26 mouse cellular contexts compared by ENCODE assay signal in genomic region chr17:15799195-15799793, GRCm38 (mm10). TPM values are rescaled to one million over a fixed set of nuclear protein-coding genes. Genes with fewer than 3 reads are reported as not detected.
A peak's percentile ranks its signal among the peaks of the same experiment; 100 is the strongest.
DNase-seq lines count a peak whose midpoint lies in the region; ATAC-seq lines count a peak whose summit lies in the region.
"Had no signal": no experiment of that assay in that cellular context is flagged by ENCODE, and none has a peak within 500 bp of the region (broad histone marks: within the 10 kb centered on the region; RNA-seq: fewer than 3 reads in every experiment).

No protein-coding gene starts in this region.

- H3K4me3 ChIP-seq in hindbrain, embryonic 11.5 days (ENCODE audit: low read depth, low read length) = no peak overlapping the region
- H3K4me3 ChIP-seq in hindbrain, embryonic 10.5 days = no peak overlapping the region
- H3K4me3 ChIP-seq in midbrain, embryonic 12.5 days = no peak overlapping the region
- no peak overlapping the region for H3K4me3 ChIP-seq in midbrain, embryonic 14.5 days (replicated peaks; ENCODE audit: low read depth, low read length)
- H3K4me3 ChIP-seq in neural tube, embryonic 12.5 days = no peak overlapping the region
- no peak overlapping the region for H3K4me3 ChIP-seq in neural tube, embryonic 15.5 days (replicated peaks)
- H3K4me3 ChIP-seq: embryonic facial prominence, embryonic 12.5 days; embryonic facial prominence, embryonic 15.5 days; forebrain, embryonic 13.5 days; heart, embryonic 12.5 days; heart, embryonic 15.5 days; hindbrain, embryonic 12.5 days had no signal

- H3K27me3 ChIP-seq in hindbrain, embryonic 11.5 days (ENCODE audit: control insufficient read depth, insufficient read depth, low read length) = no peaks in the 10 kb centered on the region
- H3K27me3 ChIP-seq in hindbrain, embryonic 10.5 days (ENCODE audit: insufficient read depth, poor library complexity, severe bottlenecking) = no peaks in the 10 kb centered on the region
- no peaks in the 10 kb centered on the region for H3K27me3 ChIP-seq in midbrain, embryonic 12.5 days
- no peaks in the 10 kb centered on the region for H3K27me3 ChIP-seq in midbrain, embryonic 14.5 days (ENCODE audit: control insufficient read depth, insufficient read depth, low read length)
- H3K27me3 ChIP-seq in neural tube, embryonic 12.5 days (replicated peaks) = no peaks in the 10 kb centered on the region
- no peaks in the 10 kb centered on the region for H3K27me3 ChIP-seq in neural tube, embryonic 15.5 days (replicated peaks)
- H3K27me3 ChIP-seq: embryonic facial prominence, embryonic 12.5 days; embryonic facial prominence, embryonic 15.5 days; forebrain, embryonic 13.5 days; heart, embryonic 12.5 days; heart, embryonic 15.5 days; hindbrain, embryonic 12.5 days had no signal

- no peak overlapping the region for H3K9ac ChIP-seq in hindbrain, embryonic 11.5 days (ENCODE audit: low read depth, low read length)
- no peak overlapping the region for H3K9ac ChIP-seq in midbrain, embryonic 12.5 days (replicated peaks)
- H3K9ac ChIP-seq in midbrain, embryonic 14.5 days (replicated peaks; ENCODE audit: low read length) = no peak overlapping the region
- H3K9ac ChIP-seq in neural tube, embryonic 12.5 days = no peak overlapping the region
- no peak overlapping the region for H3K9ac ChIP-seq in neural tube, embryonic 15.5 days (replicated peaks)
- H3K9ac ChIP-seq: embryonic facial prominence, embryonic 12.5 days; embryonic facial prominence, embryonic 15.5 days; forebrain, embryonic 13.5 days; heart, embryonic 12.5 days; heart, embryonic 15.5 days; hindbrain, embryonic 12.5 days had no signal

- H3K4me1 ChIP-seq in hindbrain, embryonic 11.5 days (replicated peaks; ENCODE audit: control insufficient read depth, insufficient read depth, low read length) = no peaks in the 10 kb centered on the region
- H3K4me1 ChIP-seq in hindbrain, embryonic 10.5 days (replicated peaks) = no peaks in the 10 kb centered on the region
- no peaks in the 10 kb centered on the region for H3K4me1 ChIP-seq in midbrain, embryonic 12.5 days
- H3K4me1 ChIP-seq in midbrain, embryonic 14.5 days (ENCODE audit: control insufficient read depth, insufficient read depth, low read length) = no peaks in the 10 kb centered on the region
- H3K4me1 ChIP-seq in neural tube, embryonic 12.5 days = no peaks in the 10 kb centered on the region
- H3K4me1 ChIP-seq in neural tube, embryonic 15.5 days = no peaks in the 10 kb centered on the region
- H3K4me1 ChIP-seq: embryonic facial prominence, embryonic 12.5 days; embryonic facial prominence, embryonic 15.5 days; forebrain, embryonic 13.5 days; heart, embryonic 12.5 days; heart, embryonic 15.5 days; hindbrain, embryonic 12.5 days had no signal

- no peaks in the 10 kb centered on the region for H3K9me3 ChIP-seq in hindbrain, embryonic 11.5 days (ENCODE audit: control insufficient read depth, low read length)
- H3K9me3 ChIP-seq in hindbrain, embryonic 10.5 days = peaks cover 9% of the 10 kb centered on the region
- no peaks in the 10 kb centered on the region for H3K9me3 ChIP-seq in midbrain, embryonic 12.5 days
- no peaks in the 10 kb centered on the region for H3K9me3 ChIP-seq in midbrain, embryonic 14.5 days (ENCODE audit: control insufficient read depth, low read length)
- H3K9me3 ChIP-seq in neural tube, embryonic 12.5 days = no peaks in the 10 kb centered on the region
- no peaks in the 10 kb centered on the region for H3K9me3 ChIP-seq in neural tube, embryonic 15.5 days (replicated peaks)
- H3K9me3 ChIP-seq: embryonic facial prominence, embryonic 15.5 days; forebrain, embryonic 13.5 days; heart, embryonic 15.5 days; hindbrain, embryonic 12.5 days had no signal

- no peak overlapping the region for H3K27ac ChIP-seq in hindbrain, embryonic 11.5 days (ENCODE audit: low read depth, low read length)
- H3K27ac ChIP-seq in hindbrain, embryonic 10.5 days = no peak overlapping the region
- no peak overlapping the region for H3K27ac ChIP-seq in midbrain, embryonic 12.5 days (replicated peaks)
- no peak overlapping the region for H3K27ac ChIP-seq in midbrain, embryonic 14.5 days (replicated peaks; ENCODE audit: low read depth, low read length)
- no peak overlapping the region for H3K27ac ChIP-seq in neural tube, embryonic 12.5 days
- no peak overlapping the region for H3K27ac ChIP-seq in neural tube, embryonic 15.5 days (replicated peaks)
- H3K27ac ChIP-seq: embryonic facial prominence, embryonic 12.5 days; embryonic facial prominence, embryonic 15.5 days; forebrain, embryonic 13.5 days; heart, embryonic 15.5 days; hindbrain, embryonic 12.5 days had no signal

- H3K4me2 ChIP-seq in hindbrain, embryonic 11.5 days (replicated peaks; ENCODE audit: low read depth, low read length) = no peak overlapping the region
- no peak overlapping the region for H3K4me2 ChIP-seq in midbrain, embryonic 12.5 days (replicated peaks)
- H3K4me2 ChIP-seq in midbrain, embryonic 14.5 days (ENCODE audit: low read length) = no peak overlapping the region
- H3K4me2 ChIP-seq in neural tube, embryonic 12.5 days (replicated peaks) = no peak overlapping the region
- no peak overlapping the region for H3K4me2 ChIP-seq in neural tube, embryonic 15.5 days
- H3K4me2 ChIP-seq: embryonic facial prominence, embryonic 12.5 days; embryonic facial prominence, embryonic 15.5 days; forebrain, embryonic 13.5 days; heart, embryonic 12.5 days; heart, embryonic 15.5 days; hindbrain, embryonic 12.5 days had no signal

- ATAC-seq in hindbrain, embryonic 11.5 days (ENCODE audit: low FRiP score) = peak; percentile 64
- 0 out of 2 replicates have a peak, but pooled peaks have one; percentile 45 for ATAC-seq in midbrain, embryonic 12.5 days (ENCODE audit: low FRiP score, low read depth)
- no peak for ATAC-seq in midbrain, embryonic 14.5 days (ENCODE audit: low FRiP score, low TSS enrichment)
- peak; percentile 80 for ATAC-seq in neural tube, embryonic 12.5 days (ENCODE audit: low FRiP score, low read depth)
- no peak for ATAC-seq in neural tube, embryonic 15.5 days (ENCODE audit: low FRiP score)
- ATAC-seq: CD4-positive, CD25-positive, alpha-beta regulatory T cell, adult 4 months; forebrain, embryonic 13.5 days; forebrain, embryonic 16.5 days; hindbrain, embryonic 16.5 days; inflammation-experienced regulatory T-cells, adult 6 months had no signal

- DNase-seq in hindbrain, embryonic 11.5 days (ENCODE audit: low spot score) = no peak
- DNase-seq in hindbrain, embryonic 10.5 days (ENCODE audit: low spot score) = no peak
- no peak for DNase-seq in midbrain, embryonic 14.5 days
- DNase-seq: adrenal gland, adult 2 months; adrenal gland, postnatal 14 days; cerebellum, adult 11 months; cerebellum, adult 2 months; cerebellum, adult 9-11 months; cerebellum, postnatal 25 days; gastrocnemius, postnatal 10 days; gastrocnemius, postnatal 36 days; heart, postnatal 10 days; heart, postnatal 36 days had no signal

- H3K36me3 ChIP-seq in hindbrain, embryonic 11.5 days (ENCODE audit: control insufficient read depth, insufficient read depth, low read length) = no peaks in the 10 kb centered on the region
- H3K36me3 ChIP-seq in hindbrain, embryonic 10.5 days = peaks cover 4% of the 10 kb centered on the region; the same call in 1 of the 2 replicates
- H3K36me3 ChIP-seq in midbrain, embryonic 12.5 days = no peaks in the 10 kb centered on the region
- no peaks in the 10 kb centered on the region for H3K36me3 ChIP-seq in midbrain, embryonic 14.5 days (ENCODE audit: control insufficient read depth, insufficient read depth, low read length)
- H3K36me3 ChIP-seq in neural tube, embryonic 12.5 days = peaks cover 3% of the 10 kb centered on the region; the same call in 1 of the 2 replicates
- no peaks in the 10 kb centered on the region for H3K36me3 ChIP-seq in neural tube, embryonic 15.5 days
- H3K36me3 ChIP-seq: heart, embryonic 12.5 days; heart, embryonic 15.5 days; hindbrain, embryonic 12.5 days had no signal

- 65% methylated on average over 3 of the region's 3 CpGs for WGBS in hindbrain, embryonic 11.5 days
- 69% methylated on average over 3 of the region's 3 CpGs for WGBS in hindbrain, embryonic 10.5 days
- 65% methylated on average over 3 of the region's 3 CpGs for WGBS in midbrain, embryonic 12.5 days
- 43% methylated on average over 3 of the region's 3 CpGs for WGBS in midbrain, embryonic 14.5 days
- WGBS in neural tube, embryonic 12.5 days = 44% methylated on average over 3 of the region's 3 CpGs
- 19% methylated on average over 3 of the region's 3 CpGs for WGBS in neural tube, embryonic 15.5 days

RNA-seq across cellular contexts. Expression of gene Rgmb, which starts 31.5 kb away (rescaled TPM):
- 102 and 107 TPM in 2 replicates for polyA plus RNA-seq in hindbrain, embryonic 11.5 days (2014; fragmentation: Nextera tagmentation; extraction: Ambion mirVana)
- polyA plus RNA-seq in hindbrain, embryonic 10.5 days (2016; fragmentation: Nextera tagmentation; extraction: Ambion mirVana) = 29.3 and 75.7 TPM in 2 replicates
- polyA plus RNA-seq in midbrain, embryonic 12.5 days (2016; fragmentation: Nextera tagmentation; extraction: Ambion mirVana) = 101 and 124 TPM in 2 replicates
- polyA plus RNA-seq in midbrain, embryonic 14.5 days (2014; fragmentation: Nextera tagmentation; extraction: Ambion mirVana) = 76.4 and 107 TPM in 2 replicates
- polyA plus RNA-seq in neural tube, embryonic 12.5 days (2016; fragmentation: Nextera tagmentation; extraction: Ambion mirVana) = 132 and 145 TPM in 2 replicates
- polyA plus RNA-seq in neural tube, embryonic 15.5 days (2015; fragmentation: Nextera tagmentation; extraction: Ambion mirVana) = 43.3 and 53.7 TPM in 2 replicates

Comparison
In these comparisons a context has a peak if more than half of its experiments do, and no peak if none do; other contexts are left out.
1. ATAC-seq: peak in hindbrain, embryonic 11.5 days (single experiment), midbrain, embryonic 12.5 days (single experiment) and neural tube, embryonic 12.5 days (single experiment); none in midbrain, embryonic 14.5 days (single experiment) and neural tube, embryonic 15.5 days (single experiment).